ENCODE assay signal across 13 mouse cellular contexts in genomic region chr8:120496478-120496877, GRCm38 (mm10).
DNase-seq lines count a peak whose midpoint lies in the region; ATAC-seq and TF ChIP-seq lines count a peak whose summit lies in the region.
"Had no signal": no experiment of that assay in that cellular context is flagged by ENCODE, and none has a peak within 500 bp of the region (broad histone marks: within the 10 kb centered on the region; RNA-seq: fewer than 3 reads in every experiment).

No protein-coding gene starts in this region.

- H3K27me3 ChIP-seq in forebrain, embryonic 12.5 days = peaks cover 4% of the 10 kb centered on the region; the same call in 1 of the 2 replicates
- H3K27me3 ChIP-seq in forebrain, embryonic 14.5 days (replicated peaks; ENCODE audit: control insufficient read depth, insufficient read depth, low read length) = no peaks in the 10 kb centered on the region
- no peaks in the 10 kb centered on the region for H3K27me3 ChIP-seq in testis, adult 2 months (ENCODE audit: control insufficient read depth, insufficient read depth, low read length)

- no peak overlapping the region for H3K9ac ChIP-seq in forebrain, embryonic 12.5 days
- H3K9ac ChIP-seq in forebrain, embryonic 14.5 days (ENCODE audit: low read length) = no peak overlapping the region
- H3K9ac ChIP-seq: lung, embryonic 14.5 days had no signal

- no peaks in the 10 kb centered on the region for H3K36me3 ChIP-seq in forebrain, embryonic 12.5 days (replicated peaks)
- H3K36me3 ChIP-seq in forebrain, embryonic 14.5 days (ENCODE audit: control insufficient read depth, insufficient read depth, low read length) = no peaks in the 10 kb centered on the region
- no peaks in the 10 kb centered on the region for H3K36me3 ChIP-seq in testis, adult 2 months (ENCODE audit: control insufficient read depth, insufficient read depth, low read length)

- DNase-seq in forebrain, embryonic 14.5 days (ENCODE audit: low spot score) = no peak
- DNase-seq in kidney, adult 9 months = peak; percentile 10
- no peak for DNase-seq in kidney, adult 8-10 months
- no peak for DNase-seq in testis, postnatal 10 days (ENCODE audit: low spot score)
- no peak for DNase-seq in thymus, postnatal 25 days
- DNase-seq: adrenal gland, adult 2 months; cerebellum, postnatal 10 days; heart, adult 18-20 months; lung, embryonic 14.5 days; right cerebral cortex, postnatal 14 days had no signal

- peak overlapping the region; percentile 83; the same call in 1 of the 2 replicates for H3K27ac ChIP-seq in forebrain, embryonic 12.5 days
- H3K27ac ChIP-seq in forebrain, embryonic 14.5 days (ENCODE audit: low read depth, low read length) = no peak overlapping the region
- no peak overlapping the region for H3K27ac ChIP-seq in testis, adult 2 months (ENCODE audit: control insufficient read depth, insufficient read depth, low read depth, low read length)
- H3K27ac ChIP-seq: macrophage had no signal

- H3K4me3 ChIP-seq in forebrain, embryonic 12.5 days (replicated peaks) = no peak overlapping the region
- H3K4me3 ChIP-seq in forebrain, embryonic 14.5 days (ENCODE audit: low read depth, low read length) = no peak overlapping the region
- no peak overlapping the region; the same call in 1 of the 2 replicates for H3K4me3 ChIP-seq in testis, adult 2 months (ENCODE audit: control insufficient read depth, low read depth, low read length)

- H3K4me2 ChIP-seq in forebrain, embryonic 12.5 days = peak overlapping the region; percentile 50; the same call in 1 of the 2 replicates
- no peak overlapping the region for H3K4me2 ChIP-seq in forebrain, embryonic 14.5 days (ENCODE audit: low read length)
- H3K4me2 ChIP-seq: lung, embryonic 14.5 days had no signal

- no peak for TF ChIP-seq CTCF in testis, adult 2 months (IDR thresholded peaks at IDR 0.05; ENCODE audit: control insufficient read depth, insufficient read depth, insufficient replicate concordance, low read depth, low read length)

- no peak for ATAC-seq in forebrain, embryonic 12.5 days (ENCODE audit: low FRiP score)
- no peak for ATAC-seq in forebrain, embryonic 14.5 days

- H3K4me1 ChIP-seq in forebrain, embryonic 12.5 days = peaks cover 96% of the 10 kb centered on the region
- peaks cover 76% of the 10 kb centered on the region for H3K4me1 ChIP-seq in forebrain, embryonic 14.5 days (ENCODE audit: control insufficient read depth, insufficient read depth, low read length)
- H3K4me1 ChIP-seq in testis, adult 2 months (ENCODE audit: control insufficient read depth, insufficient read depth, low read length) = no peaks in the 10 kb centered on the region; the same call in none of the 2 replicates

- H3K9me3 ChIP-seq in forebrain, embryonic 12.5 days = no peaks in the 10 kb centered on the region
- no peaks in the 10 kb centered on the region for H3K9me3 ChIP-seq in forebrain, embryonic 14.5 days (replicated peaks; ENCODE audit: control insufficient read depth, low read length)

- WGBS in forebrain, embryonic 12.5 days = 97% methylated on average over 15 of the region's 15 CpGs
- WGBS in forebrain, embryonic 14.5 days = 96% methylated on average over 15 of the region's 15 CpGs

- TF ChIP-seq POLR2A in testis, adult 2 months (IDR thresholded peaks at IDR 0.05; ENCODE audit: control insufficient read depth, low read depth, low read length) = peak; percentile 41; the same call in 1 of the 2 replicates
